Mouse (Mus musculus) gastrocnemius, adult 8-10 months (tissue): ENCODE measurements around the gene Gadd45gip1. TPM values are rescaled to one million over a fixed set of nuclear protein-coding genes. Genes with fewer than 3 reads are reported as not detected.
"Not testable (repeated sequence)": the region's sequence is repeated elsewhere in the genome, so short reads cannot be mapped to it uniquely, and the experiment has no call there.

Experiments used
- DNase-seq, 2 experiments: peaks; one replicate each; pipeline ENCODE4 v3.0.0; 2022; ENCODE audit warnings: low spot score in 2 of 2
- total RNA-seq, 4 experiments: library from RNA; stranded (reverse); gene quantifications; 2 replicates each; pipeline ENCODE4 v1.2.4; 2022

The Gadd45gip1 gene
- total RNA-seq, 4 experiments from 2014 or later, result 18.6 to 23.2 (median 20.8) TPM

DNA sequence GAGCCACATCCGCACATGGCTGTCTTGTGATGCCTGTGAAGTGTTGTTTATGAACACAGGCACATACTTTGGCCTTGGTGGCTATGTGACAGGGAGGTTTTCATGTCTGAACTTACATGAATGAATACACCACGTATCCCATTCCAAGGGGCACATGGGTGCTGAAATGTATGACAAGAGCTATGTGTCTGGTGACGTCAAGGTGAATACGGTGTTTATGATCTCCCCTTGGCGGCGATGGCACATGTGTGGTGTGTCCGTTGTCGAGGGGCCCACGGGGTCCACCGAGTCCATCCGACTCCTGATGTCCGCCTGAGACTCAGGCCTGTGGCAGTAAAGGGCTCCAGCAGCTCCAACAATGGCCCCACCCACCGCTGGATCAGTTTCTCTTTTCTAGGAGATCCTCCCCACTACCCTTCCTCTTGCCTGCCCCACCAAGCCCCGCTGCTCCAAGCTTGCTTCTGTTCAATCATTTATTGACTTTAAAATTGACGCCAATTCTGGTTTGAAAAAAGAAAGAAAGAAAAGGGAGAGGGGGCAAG lies 34.0 kb upstream of the Gadd45gip1 start:
- peak in 1 of 2 experiments; percentile 34 for DNase-seq

DNA sequence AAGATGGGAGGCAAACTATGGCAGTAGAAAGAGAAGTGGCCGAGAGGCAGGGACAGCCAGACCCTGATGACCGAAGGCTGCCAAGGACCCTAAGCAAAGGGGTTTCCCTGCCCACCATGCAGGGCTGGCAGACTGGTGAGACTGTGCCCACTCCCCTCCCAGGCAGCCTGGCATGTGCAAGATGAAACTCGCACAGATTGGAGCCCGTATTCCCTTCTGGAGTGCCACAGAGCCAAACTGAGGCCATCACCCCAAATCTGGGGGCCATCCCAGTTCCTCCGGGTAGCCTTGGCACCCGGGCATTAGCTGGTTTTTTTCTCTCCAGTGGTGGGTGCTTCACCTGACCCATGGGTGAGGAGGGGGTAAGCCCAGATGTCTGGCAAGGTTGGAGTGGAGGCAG lies 33.4 kb upstream of the Gadd45gip1 start:
- no peak for DNase-seq

DNA sequence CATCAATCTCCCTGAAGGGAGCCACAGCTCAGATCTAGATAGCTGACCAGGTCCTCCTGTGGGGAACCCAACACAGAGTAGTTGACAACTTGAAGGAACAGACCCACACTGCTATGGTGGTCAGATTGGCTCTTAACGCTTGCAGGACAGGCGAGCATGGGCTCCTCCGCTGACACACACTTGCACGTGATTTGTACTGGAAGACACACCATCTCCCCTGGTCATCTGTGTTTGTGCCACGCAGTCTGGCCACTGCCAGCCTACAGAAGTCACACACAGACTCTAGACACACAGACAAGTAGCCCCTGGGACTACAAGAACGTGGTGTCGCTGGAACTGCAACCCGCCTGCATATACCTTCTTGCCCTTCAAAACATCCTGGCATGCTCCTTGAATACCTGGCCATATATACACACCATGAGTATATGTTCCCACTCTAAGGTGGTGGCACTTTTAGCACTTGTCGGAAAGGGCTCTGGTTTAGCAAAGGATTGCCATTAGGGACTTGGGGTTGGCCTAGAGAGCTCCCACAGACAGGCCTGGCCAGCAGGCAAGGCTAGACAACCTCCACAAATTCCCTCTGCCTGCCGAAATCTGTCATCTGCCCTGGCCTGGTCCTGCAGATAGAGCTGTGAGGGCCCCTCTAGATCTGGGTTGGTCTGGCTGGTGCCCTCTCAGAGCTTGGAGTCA lies 32.7 kb upstream of the Gadd45gip1 start:
- DNase-seq, result no peak

DNA sequence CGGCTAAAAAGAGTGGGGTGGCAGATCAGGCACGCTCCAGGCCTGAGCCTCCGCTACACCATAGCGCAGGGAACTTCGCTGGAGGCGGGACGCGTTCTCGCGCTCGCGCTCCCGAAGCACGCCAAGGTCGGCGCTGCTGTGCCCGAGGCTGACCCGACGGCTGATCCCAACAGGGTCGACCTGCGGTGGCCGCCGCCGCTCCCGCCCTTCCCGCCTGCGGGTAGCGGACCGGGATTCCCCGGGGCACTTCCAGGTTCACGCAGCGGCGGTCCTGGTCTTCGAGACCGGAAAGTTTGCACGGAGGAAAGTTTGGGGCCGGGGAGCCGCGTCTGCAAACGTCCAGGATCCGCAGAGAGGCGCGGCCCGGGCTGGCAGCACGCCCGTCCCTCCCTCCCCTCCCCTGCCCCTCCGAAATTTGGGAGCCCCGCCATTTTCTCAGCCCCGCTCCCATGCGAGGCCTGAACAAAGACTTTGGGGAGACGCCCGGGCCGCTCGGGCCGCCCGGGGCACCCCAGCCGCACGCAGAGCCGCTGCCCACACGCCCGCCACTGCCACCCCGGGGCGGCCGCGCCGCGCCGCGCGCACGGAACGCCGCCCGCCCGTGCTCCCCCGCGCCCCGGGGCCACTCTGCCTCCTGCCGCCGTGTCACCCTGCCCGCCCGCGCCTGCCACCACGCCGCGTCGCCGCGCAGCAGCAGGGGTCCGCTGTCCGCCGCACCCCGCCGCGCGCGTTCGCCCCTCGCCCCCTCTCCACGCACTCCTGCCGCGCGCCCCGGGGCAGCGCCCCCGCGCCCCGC lies 32.0 kb upstream of the Gadd45gip1 start:
- peak in 1 of 2 experiments; percentile 50 for DNase-seq

DNA sequence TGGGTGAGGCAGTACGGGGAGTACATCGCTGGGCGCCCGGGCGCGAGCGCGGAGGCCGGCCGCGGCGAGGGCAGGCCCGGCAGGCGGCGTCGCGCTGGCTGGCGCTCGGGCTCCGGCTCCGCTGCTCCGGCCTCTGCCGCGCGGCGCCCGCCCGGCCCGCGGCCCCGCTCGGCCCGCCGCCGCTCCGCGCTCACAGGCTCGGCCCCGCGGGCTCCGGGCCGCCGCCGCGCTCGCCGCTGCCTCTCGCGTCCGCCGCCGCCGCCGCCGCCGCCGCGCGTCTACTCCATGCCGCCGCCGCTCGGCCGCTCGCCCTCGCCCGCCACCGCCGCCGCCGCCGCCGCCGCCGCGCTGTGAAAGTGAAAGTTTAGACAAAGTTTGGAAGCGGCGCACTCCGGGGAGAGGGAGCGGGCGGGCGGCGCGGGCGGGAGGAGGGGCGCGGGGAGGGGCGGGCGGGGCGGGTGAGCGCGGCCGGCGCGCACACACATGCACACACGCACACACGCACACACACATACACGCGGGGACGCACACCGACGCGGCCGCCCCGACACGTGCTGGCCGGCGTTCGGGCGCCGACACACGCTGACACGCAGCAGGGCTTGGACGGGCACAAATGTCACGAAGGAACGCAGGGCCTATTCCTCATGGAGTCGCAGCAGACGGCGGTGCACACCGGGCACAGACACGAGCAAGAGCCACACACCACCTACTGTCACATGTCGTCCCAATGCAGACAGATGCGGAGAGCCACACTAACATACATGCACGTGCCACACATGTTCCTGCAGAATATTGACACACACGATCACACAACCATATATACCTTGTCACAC lies 31.1 kb upstream of the Gadd45gip1 start, which contains the start of gene Nfix:
Nfix (minus strand) TSS at position 346 of the 833 bp plus-strand sequence.
- peak in 1 of 2 experiments; percentile 72 for DNase-seq

DNA sequence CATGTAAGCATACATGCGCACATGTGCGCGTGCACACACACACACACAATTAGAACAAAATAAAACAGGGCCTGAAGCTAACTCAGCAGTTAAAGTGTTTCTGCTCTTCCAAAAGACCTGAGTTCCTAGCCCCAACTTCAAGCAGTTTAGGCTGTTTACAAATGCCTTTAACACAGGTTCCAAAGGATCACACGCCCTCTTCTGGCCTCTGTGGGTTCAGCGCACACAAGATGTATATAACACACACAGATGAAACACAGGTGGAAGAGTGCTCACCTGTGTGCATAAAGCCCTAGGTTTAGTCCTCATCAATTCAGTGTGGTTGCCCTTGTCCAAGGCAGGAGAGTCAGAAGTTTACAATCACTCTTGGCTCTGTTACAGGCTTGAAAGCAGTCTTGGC lies 25.3 kb upstream of the Gadd45gip1 start:
- DNase-seq, result no peak

DNA sequence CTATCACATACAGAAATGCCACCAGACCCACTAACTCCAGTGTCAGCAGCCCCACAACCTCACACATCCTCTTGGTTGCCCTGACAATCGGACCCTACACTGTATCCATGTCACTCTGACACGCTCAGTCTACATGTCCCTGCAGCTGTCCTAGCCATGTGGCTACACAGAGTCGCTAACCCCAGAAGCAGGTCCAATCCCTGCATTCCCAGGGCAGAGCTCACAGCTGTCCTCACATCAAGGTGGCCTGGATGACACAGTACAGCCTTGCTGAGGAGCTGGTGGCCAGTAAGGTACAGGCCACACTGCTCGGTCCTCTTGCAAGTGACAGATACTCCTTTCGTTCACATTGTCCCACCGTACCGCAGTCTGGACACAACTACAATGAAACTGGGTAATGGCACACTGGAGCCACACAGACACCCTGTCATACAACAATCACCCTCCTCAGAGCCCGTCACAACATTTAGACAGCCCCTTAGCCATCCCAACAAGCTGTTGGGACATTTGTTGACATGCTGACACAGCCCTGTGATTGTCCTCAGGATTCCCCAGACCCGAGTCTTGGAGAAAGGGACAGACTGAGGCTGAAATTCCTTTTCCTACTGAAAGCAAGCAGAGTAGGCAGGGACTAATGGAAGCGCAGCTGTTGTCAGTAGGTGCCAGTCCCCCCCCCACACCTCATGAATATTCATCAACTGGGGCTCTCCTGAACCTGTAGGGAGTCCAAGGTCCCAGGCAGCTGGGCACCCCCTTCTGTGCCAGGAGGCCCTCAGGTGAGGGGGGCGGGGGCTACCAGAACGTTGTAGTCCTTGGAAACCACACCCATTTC lies 22.0 kb upstream of the Gadd45gip1 start:
- no peak for DNase-seq

DNA sequence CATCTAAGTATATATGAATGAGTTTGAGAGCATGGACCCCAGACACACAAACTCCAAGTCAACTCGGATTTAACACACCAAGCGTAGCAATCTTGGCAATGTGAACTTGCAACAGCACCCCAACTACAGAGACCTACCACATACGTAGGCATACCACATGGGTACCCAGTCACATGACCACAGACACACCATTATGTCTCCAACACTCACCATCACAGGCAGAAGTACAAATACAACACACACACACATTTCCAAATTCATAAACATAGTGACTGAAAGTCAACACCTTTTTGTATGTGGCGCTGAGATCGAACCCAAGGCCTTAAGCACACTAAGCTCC lies 21.4 kb upstream of the Gadd45gip1 start:
- no peak for DNase-seq

DNA sequence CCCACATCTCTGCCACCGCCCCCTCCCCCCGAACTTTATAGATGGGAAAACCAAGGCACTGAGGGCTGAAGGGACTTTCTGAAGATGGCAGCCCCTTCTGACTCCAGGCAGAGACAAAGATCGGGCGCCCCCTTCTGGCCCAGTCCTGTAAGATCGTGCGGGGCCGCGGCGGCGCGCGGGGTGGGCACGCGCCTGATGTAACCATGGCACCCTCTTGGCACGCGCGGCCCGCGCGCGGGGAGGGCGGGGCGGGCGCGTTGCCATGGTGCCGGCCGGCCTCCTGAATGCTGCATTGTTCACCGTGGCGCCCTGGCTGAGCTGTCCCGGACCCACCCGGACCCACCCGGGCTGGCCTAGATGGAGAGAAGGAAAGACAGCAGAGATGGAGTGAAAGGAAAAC lies 20.4 kb upstream of the Gadd45gip1 start:
- DNase-seq, result peak; percentile 84 to 88

DNA sequence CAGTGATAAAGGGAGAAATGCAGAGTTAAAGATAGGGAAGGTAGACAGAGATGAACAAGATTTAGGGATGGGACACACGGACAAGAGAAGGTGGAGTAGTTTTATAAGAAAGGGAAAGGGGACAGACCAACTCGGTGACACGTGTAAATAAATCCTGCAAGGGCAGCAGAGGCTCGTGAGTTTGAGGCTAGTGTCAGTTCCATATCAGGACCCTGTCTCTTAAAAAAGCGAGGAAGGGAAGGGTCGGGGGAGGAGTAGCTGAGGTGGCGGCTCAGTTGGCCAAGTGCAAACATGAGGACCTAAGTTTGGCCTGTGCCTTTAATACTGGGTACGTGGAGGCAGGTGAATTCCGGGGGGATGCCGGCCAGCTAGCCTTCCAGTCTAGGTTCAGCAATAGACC lies 20.0 kb upstream of the Gadd45gip1 start:
- DNase-seq, result no peak

DNA sequence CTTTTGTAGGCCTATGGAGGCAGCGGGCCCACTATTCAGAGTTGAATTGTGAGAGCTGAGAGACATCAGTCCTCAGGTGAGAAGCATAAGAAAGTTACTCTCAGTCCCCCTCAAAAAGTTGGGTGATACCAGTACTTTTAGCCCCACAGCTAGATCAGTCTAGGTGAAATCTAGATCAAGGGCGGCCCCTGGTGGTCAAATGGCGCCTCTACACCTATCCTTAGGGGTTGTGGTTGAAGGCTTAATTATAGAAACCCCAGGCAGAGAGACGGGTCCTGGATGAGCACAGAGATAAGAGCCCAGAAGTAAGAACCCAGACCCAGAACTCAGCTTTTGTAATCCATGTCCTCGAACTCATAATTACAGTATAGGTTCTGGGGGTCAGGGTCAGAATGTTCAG lies 18.3 kb upstream of the Gadd45gip1 start:
- peak; percentile 62 to 75 for DNase-seq

DNA sequence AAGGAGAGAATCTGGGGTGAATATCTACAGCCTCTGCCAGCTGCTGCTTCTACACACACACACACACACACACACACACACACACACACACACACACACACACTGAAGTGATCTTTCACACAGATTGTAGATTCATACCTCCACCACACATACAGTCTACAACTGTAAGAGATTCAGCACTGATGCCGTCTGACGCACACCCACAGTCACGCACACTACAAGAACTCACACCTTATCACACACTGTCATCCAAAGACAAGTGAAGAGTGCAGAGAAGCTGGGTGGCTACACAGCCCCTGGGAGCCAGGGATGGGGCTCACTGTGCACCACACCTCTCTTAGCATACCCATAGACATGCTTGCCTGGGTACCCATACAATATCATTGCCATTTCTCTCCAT lies 17.5 kb upstream of the Gadd45gip1 start:
- no peak for DNase-seq

DNA sequence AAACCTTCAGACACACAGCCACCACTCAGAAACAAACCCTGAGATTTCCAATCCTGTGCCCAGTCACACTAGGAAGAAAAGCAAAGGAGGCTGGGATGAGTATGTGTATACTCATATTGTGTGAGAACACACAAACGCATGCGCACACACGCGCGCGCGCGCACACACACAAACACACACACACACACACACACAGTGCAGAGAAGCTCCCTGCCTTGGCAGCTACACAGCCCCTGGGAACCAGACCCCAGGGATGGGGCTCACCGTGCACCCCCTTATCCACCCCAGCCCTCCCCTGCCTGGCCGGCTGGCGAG lies 17.1 kb upstream of the Gadd45gip1 start:
- no peak for DNase-seq

DNA sequence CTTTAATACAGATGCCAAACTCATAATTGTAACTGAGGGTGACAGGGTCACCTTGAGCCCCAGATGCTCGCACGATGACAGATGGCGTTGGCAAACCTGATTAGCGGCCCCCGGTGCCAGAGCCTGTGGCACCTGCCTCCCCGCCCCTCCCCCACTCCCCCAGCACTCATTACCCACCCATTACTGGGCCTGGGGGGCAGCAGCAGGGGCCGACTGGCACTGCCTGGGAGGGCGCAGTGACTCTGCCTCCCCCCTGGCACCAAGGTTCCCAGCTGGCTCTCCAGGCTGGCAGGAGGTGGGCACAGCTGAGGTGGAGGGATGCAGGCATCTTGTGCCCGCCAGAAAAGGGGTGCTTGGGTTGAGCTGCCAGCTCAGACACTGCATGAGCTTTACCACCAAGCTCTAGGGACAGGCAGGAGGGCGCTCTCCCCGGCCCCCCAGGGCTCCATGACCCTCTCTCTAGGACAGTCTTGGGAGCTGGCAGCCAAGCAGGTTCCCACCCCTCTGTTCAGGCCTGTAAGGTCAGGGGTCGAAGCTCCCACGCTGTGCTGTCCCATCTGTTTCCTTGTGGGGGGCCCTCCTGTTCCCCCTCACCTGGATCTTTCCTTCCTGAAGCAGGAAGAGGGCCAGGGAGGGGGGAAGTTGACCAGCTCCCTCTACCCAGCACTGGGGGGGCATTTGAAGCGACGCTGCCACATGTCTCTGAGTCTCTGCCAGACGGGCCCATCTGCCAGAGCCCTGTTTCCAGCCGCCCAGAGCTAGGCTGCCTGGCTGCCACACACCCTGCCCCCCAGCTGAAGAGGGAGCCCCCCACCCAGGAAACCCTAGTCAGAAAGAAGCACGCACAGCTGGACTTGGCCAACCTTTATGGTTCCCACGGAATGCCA lies 16.5 kb upstream of the Gadd45gip1 start:
- DNase-seq, result no peak

DNA sequence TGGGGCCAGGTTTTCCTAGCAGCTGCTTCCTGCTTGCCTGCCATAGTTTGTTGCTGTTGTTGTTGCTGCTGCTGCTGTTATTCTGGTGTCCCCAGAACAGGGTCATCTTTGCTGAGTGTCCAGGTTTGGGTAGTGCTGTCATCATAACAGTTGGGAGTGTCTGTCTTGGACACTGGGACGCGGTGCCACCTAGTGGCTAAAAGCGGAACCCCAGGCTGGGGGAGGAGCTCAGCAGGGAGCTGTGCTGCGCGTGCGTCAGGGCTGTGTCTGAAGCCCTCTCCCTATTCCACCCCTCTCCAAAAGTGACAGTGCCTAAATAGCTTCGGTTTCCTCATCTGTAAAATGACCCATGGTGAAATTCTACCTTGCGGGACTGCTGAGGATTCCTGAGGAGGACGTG lies 15.8 kb upstream of the Gadd45gip1 start:
- peak; percentile 96 to 97 for DNase-seq

DNA sequence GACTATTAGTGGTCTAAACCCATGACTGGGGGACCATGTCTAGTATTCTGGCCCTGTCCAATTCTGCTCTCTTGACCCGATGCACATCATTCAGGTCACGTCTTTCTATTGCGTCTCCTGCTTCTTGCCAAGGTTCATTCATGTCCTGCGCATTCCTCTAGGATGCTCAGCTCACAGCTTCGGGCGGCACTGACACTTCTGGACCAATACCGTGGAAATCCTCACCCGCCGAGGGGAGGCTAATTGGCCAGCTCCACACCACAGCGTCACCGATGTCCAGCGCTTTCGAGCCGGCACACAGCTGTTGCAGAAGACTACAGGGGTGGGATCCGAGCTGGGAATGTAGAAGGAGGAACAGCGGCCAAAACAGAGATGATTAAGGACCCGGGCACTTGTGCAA lies 15.2 kb upstream of the Gadd45gip1 start:
- no peak for DNase-seq

DNA sequence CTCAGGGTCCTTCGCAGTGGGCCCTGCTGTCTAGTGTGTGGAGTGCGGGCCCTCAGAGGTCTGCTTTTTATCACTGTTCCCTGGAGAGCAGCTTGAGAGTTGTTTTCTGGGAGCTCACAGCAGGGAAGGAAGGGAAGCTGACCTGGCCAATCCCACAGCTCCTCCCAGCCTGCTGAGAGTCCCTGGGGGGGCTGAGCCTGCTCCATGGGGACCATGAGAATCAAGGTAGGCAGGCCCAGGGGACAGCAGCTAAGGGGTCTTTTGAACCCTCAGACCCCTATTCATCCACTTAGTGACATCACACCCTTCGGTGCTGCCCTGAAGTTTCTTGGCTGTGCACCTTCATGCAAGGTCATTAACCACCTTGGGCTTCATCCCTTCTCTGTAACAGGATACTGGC lies 8.6 kb upstream of the Gadd45gip1 start, which contains the start of gene Dand5:
Dand5 (minus strand) TSS at position 101 of the 400 bp plus-strand sequence.
- DNase-seq, result no peak

DNA sequence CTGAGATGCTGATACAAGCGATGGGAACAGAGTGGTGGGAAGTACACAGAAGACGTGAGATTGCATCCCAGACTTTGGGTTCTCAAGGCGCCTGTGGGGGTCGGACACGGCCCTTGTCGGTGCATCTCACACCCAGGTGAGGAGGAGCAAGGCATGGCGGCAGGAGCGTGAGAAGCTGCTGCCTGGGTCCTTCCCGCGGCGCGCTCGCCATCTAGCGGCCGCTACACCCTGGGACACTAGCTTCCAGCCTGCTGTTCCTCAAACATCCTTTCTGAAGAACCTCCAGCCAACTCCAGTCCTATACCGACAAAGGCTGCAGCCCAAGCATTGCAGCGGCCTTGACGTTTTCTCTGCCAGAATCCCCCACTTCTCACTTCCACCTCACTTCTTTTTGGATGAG lies 7.7 kb upstream of the Gadd45gip1 start:
- DNase-seq, result no peak

DNA sequence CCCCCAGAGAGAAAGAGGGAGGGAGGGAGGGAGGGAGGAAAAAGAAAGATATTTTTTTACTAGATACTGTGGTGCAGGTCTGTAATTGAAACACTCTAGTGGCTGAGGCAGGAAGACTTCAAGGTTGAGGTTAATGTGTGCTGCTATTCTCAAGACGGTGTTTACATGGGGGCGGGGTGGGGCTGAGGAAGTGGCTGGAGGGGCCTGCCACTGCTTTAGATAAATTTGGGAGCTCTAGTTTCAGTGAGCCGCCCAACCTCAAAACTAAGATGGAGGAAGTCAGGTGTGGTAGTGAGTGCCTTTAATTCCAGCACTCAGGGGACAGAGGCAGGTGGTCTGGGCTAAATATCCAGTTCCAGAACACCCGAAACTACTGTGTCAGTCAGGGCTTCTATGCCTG lies 5.7 kb upstream of the Gadd45gip1 start:
- DNase-seq, result no peak

DNA sequence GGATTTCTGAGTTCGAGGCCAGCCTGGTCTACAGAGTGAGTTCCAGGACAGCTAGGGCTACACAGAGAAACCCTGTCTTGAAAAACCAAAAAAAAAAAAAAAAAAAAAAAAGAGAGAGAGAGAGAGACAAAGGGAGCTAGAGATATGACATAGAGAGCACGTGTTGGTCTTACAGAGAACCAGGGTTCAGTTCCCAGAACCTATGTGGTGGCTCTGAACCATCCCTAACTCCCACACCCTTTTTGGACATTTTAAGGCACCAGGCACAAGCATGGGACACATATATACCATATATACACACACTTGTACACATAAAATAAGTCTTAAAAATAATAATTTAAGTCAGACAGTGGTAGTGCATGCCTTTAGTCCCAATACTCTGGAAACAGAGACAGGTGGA lies 4.8 kb upstream of the Gadd45gip1 start:
- DNase-seq, result not testable (repeated sequence)
